Mouse (Mus musculus) heart, embryonic 12.5 days (tissue): ENCODE results near the gene Frs2. TPM values are rescaled to one million over a fixed set of nuclear protein-coding genes. Genes with fewer than 3 reads are reported as not detected.
"Not testable (repeated sequence)": the region's sequence is repeated elsewhere in the genome, so short reads cannot be mapped to it uniquely, and the experiment has no call there.

Experiments used
- ATAC-seq: fragments of 200-750 bp; cut with Nextera tagmentation; 2 replicates; pipeline ENCODE4 v1.8.0; 2017; ENCODE audit warnings: moderate TSS enrichment, moderate library complexity; ENCODE audit not compliant: insufficient number of reproducible peaks, low FRiP score
- H3K27ac ChIP-seq: fragments of 300-500 bp; sonication (generic); 2 replicates; pipeline ENCODE4 v1.5.1; 2016; ENCODE audit warnings: mild to moderate bottlenecking, moderate library complexity; ENCODE audit not compliant: poor library complexity, severe bottlenecking
- H3K27me3 ChIP-seq: fragments of 300-500 bp; sonication (generic); replicated peaks from 2 replicates; pipeline ENCODE4 v1.6.1; 2016; ENCODE audit warnings: mild to moderate bottlenecking, moderate library complexity
- H3K36me3 ChIP-seq: fragments of 300-500 bp; sonication (generic); 2 replicates; pipeline ENCODE4 v1.6.1; 2016; ENCODE audit warnings: mild to moderate bottlenecking, moderate library complexity
- H3K4me1 ChIP-seq: fragments of 300-500 bp; sonication (generic); replicated peaks from 2 replicates; pipeline ENCODE4 v1.6.1; 2016; ENCODE audit warnings: mild to moderate bottlenecking
- H3K4me2 ChIP-seq: fragments of 300-500 bp; sonication (generic); 2 replicates; pipeline ENCODE4 v1.6.1; 2016; ENCODE audit warnings: mild to moderate bottlenecking, moderate library complexity
- H3K4me3 ChIP-seq: fragments of 300-500 bp; sonication (generic); 2 replicates; pipeline ENCODE4 v1.5.1; 2016; ENCODE audit warnings: mild to moderate bottlenecking
- H3K9ac ChIP-seq: fragments of 300-500 bp; sonication (generic); 2 replicates; pipeline ENCODE4 v1.6.1; 2016; ENCODE audit warnings: mild to moderate bottlenecking, moderate library complexity
- H3K9me3 ChIP-seq: fragments of 300-500 bp; sonication (generic); replicated peaks from 2 replicates; pipeline ENCODE4 v1.6.1; 2016; ENCODE audit warnings: mild to moderate bottlenecking, moderate library complexity
- WGBS: fragments of 180-500 bp; shearing (Covaris S2); methylation state at CpG from one replicate; pipeline ENCODE4 v1.1.7; 2016; 5-methylcytosine and 5-hydroxymethylcytosine counted together
- polyA plus RNA-seq: library from polyadenylated mRNA; unstranded; fragments of >200 nt; fragmentation: Nextera tagmentation; extraction: Ambion mirVana; gene quantifications from 2 replicates; pipeline ENCODE4 v1.2.1, GENCODE M21; 2016

Frs2 gene
- polyA plus RNA-seq, 1 experiment from 2014 or later: 23.4 TPM

DNA sequence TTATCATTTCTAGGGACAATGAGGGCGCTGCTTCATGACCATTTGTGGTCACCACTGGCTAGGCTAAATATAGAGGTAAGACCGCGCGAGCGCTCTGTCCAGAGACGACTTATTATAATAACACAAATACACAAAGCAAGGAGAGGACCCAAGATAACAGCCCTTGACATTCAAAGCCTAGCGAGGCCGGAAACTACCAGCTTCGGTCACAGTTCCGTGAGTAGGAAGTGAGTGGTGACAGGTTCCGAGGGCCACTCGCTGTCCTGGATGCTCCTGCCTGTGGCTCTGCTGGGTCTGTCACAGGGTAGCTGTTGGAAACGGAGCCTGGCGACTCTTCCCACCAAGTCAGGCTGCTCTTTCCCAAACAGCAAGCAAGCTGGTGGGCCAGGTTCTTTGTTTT, 106.0 kb downstream of the Frs2 start:
- Histone ChIP-seq H3K9ac (peak overlapping the region; percentile 66), H3K36me3 (no peaks in the 10 kb centered on the region)

GRCm38 (mm10) chr10:117040355-117040754, 108.0 kb downstream of the Frs2 start:
- 74% methylated on average over 6 of the region's 6 CpGs for WGBS
- ATAC-seq: no peak

More for the DNA sequence above, 106.0 kb downstream of the Frs2 start:
- Histone ChIP-seq H3K4me3 (no peak overlapping the region), H3K27ac (peak overlapping the region; percentile 87), H3K4me2 (peak overlapping the region; percentile 50), H3K9me3 (no peaks in the 10 kb centered on the region), H3K4me1 (peaks cover 28% of the 10 kb centered on the region), H3K27me3 (no peaks in the 10 kb centered on the region)
- 20% methylated on average over 14 of the region's 14 CpGs for WGBS
- ATAC-seq: peak; percentile 76

DNA sequence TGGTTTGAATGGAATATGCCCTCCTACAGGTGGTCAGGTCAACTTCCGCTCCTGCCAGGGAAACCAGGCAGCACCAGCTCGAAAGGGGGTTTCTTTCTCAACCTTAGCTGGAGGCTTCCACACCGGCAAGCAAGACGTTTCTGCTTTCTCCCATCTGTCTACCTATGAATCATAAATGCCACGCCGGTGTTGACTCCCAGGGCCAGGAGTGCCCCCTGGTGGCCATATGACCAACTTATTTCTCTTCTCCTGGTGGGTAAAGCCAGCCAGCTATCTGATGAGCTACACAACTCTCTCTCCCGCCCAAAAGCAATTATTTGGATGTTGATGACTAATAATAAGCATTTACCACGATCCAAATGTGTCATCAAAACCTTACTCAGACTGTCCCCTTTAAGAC, 114.5 kb downstream of the Frs2 start:
- WGBS: 20% methylated on average over 8 of the region's 8 CpGs
- H3K9me3 ChIP-seq: no peaks in the 10 kb centered on the region
- H3K27me3 ChIP-seq: no peaks in the 10 kb centered on the region
- H3K4me3 ChIP-seq: no peak overlapping the region
- peak overlapping the region; percentile 33 for H3K4me2 ChIP-seq
- no peak; the same call in 1 of the 2 replicates for ATAC-seq
- no peaks in the 10 kb centered on the region for H3K36me3 ChIP-seq
- H3K9ac ChIP-seq: no peak overlapping the region
- no peaks in the 10 kb centered on the region for H3K4me1 ChIP-seq
- H3K27ac ChIP-seq: no peak overlapping the region

More at GRCm38 (mm10) chr10:117040355-117040754, 108.0 kb downstream of the Frs2 start:
- H3K9ac ChIP-seq: no peak overlapping the region
- H3K27ac ChIP-seq: no peak overlapping the region
- no peaks in the 10 kb centered on the region for H3K9me3 ChIP-seq
- H3K27me3 ChIP-seq: no peaks in the 10 kb centered on the region
- H3K4me3 ChIP-seq: no peak overlapping the region
- no peak overlapping the region for H3K4me2 ChIP-seq
- no peaks in the 10 kb centered on the region for H3K36me3 ChIP-seq
- peaks cover 28% of the 10 kb centered on the region for H3K4me1 ChIP-seq

- 86% methylated on average over 3 of the region's 3 CpGs for WGBS
- Histone ChIP-seq H3K4me1 (no peaks in the 10 kb centered on the region), H3K27me3 (no peaks in the 10 kb centered on the region), H3K27ac (no peak overlapping the region), H3K4me3 (no peak overlapping the region), H3K36me3 (no peaks in the 10 kb centered on the region), H3K4me2 (no peak overlapping the region), H3K9ac (no peak overlapping the region), H3K9me3 (no peaks in the 10 kb centered on the region)
- no peak for ATAC-seq
These were observed 117.2 kb downstream of the Frs2 start for GRCm38 (mm10) chr10:117031160-117031559.

GRCm38 (mm10) chr10:117026176-117026575, 122.2 kb downstream of the Frs2 start:
- ATAC-seq: no peak
- Histone ChIP-seq H3K9ac (no peak overlapping the region), H3K4me1 (peaks cover 29% of the 10 kb centered on the region), H3K4me3 (no peak overlapping the region), H3K9me3 (no peaks in the 10 kb centered on the region), H3K27ac (no peak overlapping the region), H3K27me3 (no peaks in the 10 kb centered on the region), H3K4me2 (no peak overlapping the region), H3K36me3 (no peaks in the 10 kb centered on the region)
- 84% methylated on average over 8 of the region's 8 CpGs for WGBS

DNA sequence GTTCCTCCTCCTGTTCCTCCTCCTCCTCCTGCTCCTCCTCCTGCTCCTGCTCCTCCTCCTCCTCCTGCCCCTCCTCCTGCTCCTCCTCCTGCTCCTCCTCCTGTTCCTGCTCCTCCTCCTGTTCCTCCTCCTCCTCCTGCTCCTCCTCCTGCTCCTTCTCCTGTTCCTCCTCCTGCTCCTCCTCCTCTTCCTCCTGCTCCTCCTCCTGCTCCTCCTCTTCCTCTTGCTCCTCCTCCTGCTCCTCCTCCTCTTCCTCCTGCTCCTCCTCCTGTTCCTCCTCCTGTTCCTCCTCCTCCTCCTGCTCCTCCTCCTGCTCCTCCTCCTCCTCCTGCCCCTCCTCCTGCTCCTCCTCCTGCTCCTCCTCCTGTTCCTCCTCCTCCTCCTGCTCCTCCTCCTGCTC, 122.6 kb downstream of the Frs2 start:
- H3K36me3 ChIP-seq, H3K4me3 ChIP-seq, H3K4me2 ChIP-seq, H3K27ac ChIP-seq, H3K9me3 ChIP-seq, H3K27me3 ChIP-seq, H3K9ac ChIP-seq, ATAC-seq: not testable (repeated sequence)
- peaks cover 33% of the 10 kb centered on the region for H3K4me1 ChIP-seq

GRCm38 (mm10) chr10:117023693-117024092, 124.6 kb downstream of the Frs2 start:
- 6% methylated on average over 16 of the region's 16 CpGs for WGBS
- Histone ChIP-seq H3K9me3 (no peaks in the 10 kb centered on the region), H3K4me2 (peak overlapping the region; percentile 71), H3K36me3 (no peaks in the 10 kb centered on the region), H3K4me1 (peaks cover 34% of the 10 kb centered on the region), H3K4me3 (peak overlapping the region; percentile 36), H3K27ac (peak overlapping the region; percentile 74), H3K27me3 (no peaks in the 10 kb centered on the region), H3K9ac (peak overlapping the region; percentile 58)
- peak; percentile 49 for ATAC-seq

DNA sequence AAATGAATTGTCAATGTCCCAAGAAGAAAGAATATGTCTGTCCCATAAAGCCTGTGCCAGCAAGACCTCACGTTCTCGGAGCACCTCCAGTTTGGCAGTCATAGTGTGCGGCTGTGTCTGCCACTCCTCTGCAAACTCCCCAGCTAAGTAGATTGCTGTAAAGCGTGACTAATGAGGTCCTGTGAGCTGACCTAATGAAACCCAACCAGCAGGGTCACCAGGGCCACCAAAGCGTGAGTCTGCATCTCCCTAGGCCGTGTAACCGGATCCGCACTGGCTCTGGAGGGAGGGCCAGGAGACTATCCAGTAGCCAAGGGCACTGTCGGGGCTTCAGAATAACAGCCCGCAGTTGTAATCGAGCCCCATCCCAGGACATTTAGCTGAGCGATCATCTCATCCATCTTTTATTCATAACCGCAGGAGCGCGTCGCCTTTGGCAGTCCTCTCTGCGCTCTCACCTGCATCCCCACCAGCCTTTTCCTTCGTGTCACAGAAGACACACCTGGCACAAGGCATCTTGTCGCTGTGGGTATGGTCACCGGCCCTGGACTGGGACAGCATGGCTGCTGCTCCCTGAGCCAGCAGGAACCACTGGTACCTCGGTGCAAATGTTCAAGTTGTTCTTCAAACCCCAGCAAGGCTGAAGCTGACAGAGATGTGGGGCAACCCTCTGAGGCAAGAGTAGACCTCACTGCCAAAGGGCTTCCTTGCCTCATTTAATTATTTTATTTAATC, 127.1 kb downstream of the Frs2 start:
- no peak for ATAC-seq
- no peaks in the 10 kb centered on the region for H3K36me3 ChIP-seq
- peak overlapping the region; percentile 14; the same call in 1 of the 2 replicates for H3K4me2 ChIP-seq
- no peak overlapping the region for H3K9ac ChIP-seq
- H3K4me3 ChIP-seq: no peak overlapping the region
- H3K4me1 ChIP-seq: peaks cover 44% of the 10 kb centered on the region
- H3K27me3 ChIP-seq: no peaks in the 10 kb centered on the region
- H3K9me3 ChIP-seq: peaks cover 3% of the 10 kb centered on the region; the same call in 1 of the 2 replicates
- WGBS: 41% methylated on average over 21 of the region's 21 CpGs
- no peak overlapping the region for H3K27ac ChIP-seq

Other genes with a start within 250 kb of the Frs2 start
- gene Rab3ip, start 197.8 kb downstream of the Frs2 start, polyA plus RNA-seq: 62.3 and 65.7 TPM in 2 replicates
- not detected in 2 replicates for gene Gm10271, start 175.9 kb downstream of the Frs2 start, polyA plus RNA-seq
- 0.13 and 0.50 TPM in 2 replicates for gene Best3, start 162.2 kb downstream of the Frs2 start, polyA plus RNA-seq
- gene Lrrc10, start 103.2 kb downstream of the Frs2 start, polyA plus RNA-seq: 52.9 and 57.4 TPM in 2 replicates
- gene Cct2, start 84.7 kb downstream of the Frs2 start, polyA plus RNA-seq: 171 and 182 TPM in 2 replicates
- 64.1 and 66.2 TPM in 2 replicates for gene Yeats4, start 76.0 kb upstream of the Frs2 start, polyA plus RNA-seq
- gene 9530003J23Rik, start 90.2 kb upstream of the Frs2 start, polyA plus RNA-seq: not detected in 2 replicates
- gene Lyz2, start 133.8 kb upstream of the Frs2 start, polyA plus RNA-seq: 87.0 and 95.2 TPM in 2 replicates
- gene Lyz1, start 144.3 kb upstream of the Frs2 start, polyA plus RNA-seq: 13.5 and 15.0 TPM in 2 replicates
- 120 TPM in 2 replicates for gene Cpsf6, start 231.5 kb upstream of the Frs2 start, polyA plus RNA-seq